Mouse (Mus musculus) intestine, postnatal 0 days (tissue): ENCODE data around the gene Ppp6c. TPM values are rescaled to one million over a fixed set of nuclear protein-coding genes. Genes with fewer than 3 reads are reported as not detected.

Experiments used
- ATAC-seq: fragments of 200-750 bp; cut with Nextera tagmentation; 2 replicates; pipeline ENCODE4 v1.8.0; 2017; ENCODE audit warnings: mild to moderate bottlenecking, moderate TSS enrichment, moderate library complexity
- H3K27ac ChIP-seq: fragments of 300-500 bp; sonication (generic); 2 replicates; pipeline ENCODE4 v1.5.1; 2014; ENCODE audit warnings: mild to moderate bottlenecking, low read depth, low read length, moderate library complexity
- H3K27me3 ChIP-seq: fragments of 300-500 bp; sonication (generic); replicated peaks from 2 replicates; pipeline ENCODE4 v1.6.1; 2014; ENCODE audit warnings: low read length, mixed read lengths; ENCODE audit not compliant: control insufficient read depth, insufficient read depth
- H3K36me3 ChIP-seq: fragments of 300-500 bp; sonication (generic); 2 replicates; pipeline ENCODE4 v1.6.1; 2014; ENCODE audit warnings: mild to moderate bottlenecking, moderate library complexity; ENCODE audit not compliant: control insufficient read depth, insufficient read depth
- H3K4me1 ChIP-seq: fragments of 300-500 bp; sonication (generic); replicated peaks from 2 replicates; pipeline ENCODE4 v1.6.1; 2014; ENCODE audit warnings: antibody characterized with exemption, low read length, mixed read lengths; ENCODE audit not compliant: control insufficient read depth, insufficient read depth
- H3K4me2 ChIP-seq: fragments of 300-500 bp; sonication (generic); replicated peaks from 2 replicates; pipeline ENCODE4 v1.6.1; 2014; ENCODE audit warnings: low read depth, mild to moderate bottlenecking, moderate library complexity
- H3K4me3 ChIP-seq: fragments of 300-500 bp; sonication (generic); 2 replicates; pipeline ENCODE4 v1.5.1; 2014; ENCODE audit warnings: low read depth, low read length
- H3K9ac ChIP-seq: fragments of 300-500 bp; sonication (generic); 2 replicates; pipeline ENCODE4 v1.6.1; 2014; ENCODE audit warnings: mild to moderate bottlenecking, low read depth, low read length
- H3K9me3 ChIP-seq: fragments of 300-500 bp; sonication (generic); 2 replicates; pipeline ENCODE4 v1.6.1; 2016; ENCODE audit warnings: mixed run types; ENCODE audit not compliant: control insufficient read depth
- CTCF ChIP-seq: sonication (generic); IDR thresholded peaks from 2 replicates; pipeline ENCODE4 v1.5.1; 2016; ENCODE audit warnings: low read depth, mild to moderate bottlenecking, control low read depth, antibody characterized with exemption, moderate library complexity
- WGBS: fragments of 180-500 bp; shearing (Covaris S2); extraction: QIAGEN DNeasy Blood & Tissue Kit; methylation state at CpG from one replicate; pipeline ENCODE4 v1.1.7; 2014; 5-methylcytosine and 5-hydroxymethylcytosine counted together
- polyA plus RNA-seq: library from polyadenylated mRNA; unstranded; fragments of >200 nt; fragmentation: Nextera tagmentation; extraction: Ambion mirVana; gene quantifications from 2 replicates; pipeline ENCODE4 v1.2.1, GENCODE M21; 2015

Gene Ppp6c
- polyA plus RNA-seq, 1 experiment from 2014 or later: 54.5 TPM

- ATAC-seq: no peak
- H3K4me3 ChIP-seq: peak overlapping the region; percentile 84; the same call in 1 of the 2 replicates
- H3K27ac ChIP-seq: no peak overlapping the region
These were observed 1.6 kb downstream of the Ppp6c start for GRCm38 (mm10) chr2:39224621-39225020.

GRCm38 (mm10) chr2:39220010-39220409 is 6.2 kb downstream of the Ppp6c start:
- WGBS: 95% methylated on average over 6 of the region's 6 CpGs
- no peaks in the 10 kb centered on the region for H3K4me1 ChIP-seq
- H3K9ac ChIP-seq: no peak overlapping the region
- no peaks in the 10 kb centered on the region for H3K9me3 ChIP-seq
- no peak for TF ChIP-seq CTCF
- no peak overlapping the region for H3K4me2 ChIP-seq
- no peak for ATAC-seq
- no peak overlapping the region for H3K27ac ChIP-seq
- H3K36me3 ChIP-seq: no peaks in the 10 kb centered on the region
- H3K4me3 ChIP-seq: no peak overlapping the region
- no peaks in the 10 kb centered on the region for H3K27me3 ChIP-seq

More at GRCm38 (mm10) chr2:39224621-39225020, 1.6 kb downstream of the Ppp6c start:
- H3K9ac ChIP-seq: no peak overlapping the region
- H3K4me1 ChIP-seq: 0 out of 2 replicates have a peak, but pooled peaks cover 2% of the 10 kb centered on the region
- H3K9me3 ChIP-seq: no peaks in the 10 kb centered on the region
- H3K4me2 ChIP-seq: peak overlapping the region; percentile 65
- no peaks in the 10 kb centered on the region for H3K27me3 ChIP-seq
- no peaks in the 10 kb centered on the region for H3K36me3 ChIP-seq
- TF ChIP-seq CTCF: peak; percentile 47

GRCm38 (mm10) chr2:39219034-39219433 is 7.2 kb downstream of the Ppp6c start:
- no peaks in the 10 kb centered on the region for H3K27me3 ChIP-seq
- no peak for TF ChIP-seq CTCF
- no peak for ATAC-seq

GRCm38 (mm10) chr2:39217150-39217549 is 9.1 kb downstream of the Ppp6c start:
- ATAC-seq: no peak
- no peak for TF ChIP-seq CTCF
- WGBS: 93% methylated on average over 4 of the region's 4 CpGs
- H3K9me3 ChIP-seq: no peaks in the 10 kb centered on the region
- H3K36me3 ChIP-seq: no peaks in the 10 kb centered on the region
- no peaks in the 10 kb centered on the region for H3K4me1 ChIP-seq
- H3K9ac ChIP-seq: no peak overlapping the region
- H3K27me3 ChIP-seq: no peaks in the 10 kb centered on the region
- H3K4me2 ChIP-seq: no peak overlapping the region
- no peak overlapping the region for H3K4me3 ChIP-seq
- H3K27ac ChIP-seq: no peak overlapping the region

More at GRCm38 (mm10) chr2:39219034-39219433, 7.2 kb downstream of the Ppp6c start:
- H3K36me3 ChIP-seq: no peaks in the 10 kb centered on the region
- 72% methylated on average over 3 of the region's 3 CpGs for WGBS
- H3K27ac ChIP-seq: no peak overlapping the region
- H3K4me1 ChIP-seq: no peaks in the 10 kb centered on the region
- H3K9me3 ChIP-seq: no peaks in the 10 kb centered on the region
- no peak overlapping the region for H3K9ac ChIP-seq
- H3K4me2 ChIP-seq: no peak overlapping the region
- no peak overlapping the region for H3K4me3 ChIP-seq

- H3K4me3 ChIP-seq: no peak overlapping the region
- peaks cover 13% of the 10 kb centered on the region for H3K36me3 ChIP-seq
- ATAC-seq: no peak
- TF ChIP-seq CTCF: no peak
- H3K27ac ChIP-seq: no peak overlapping the region
- 83% methylated on average over 4 of the region's 4 CpGs for WGBS
- H3K9me3 ChIP-seq: no peaks in the 10 kb centered on the region
- no peaks in the 10 kb centered on the region for H3K4me1 ChIP-seq
- no peak overlapping the region for H3K4me2 ChIP-seq
- H3K27me3 ChIP-seq: no peaks in the 10 kb centered on the region
- H3K9ac ChIP-seq: no peak overlapping the region
These were observed 15.5 kb downstream of the Ppp6c start for GRCm38 (mm10) chr2:39210738-39211137.

- Histone ChIP-seq H3K27ac (no peak overlapping the region), H3K9me3 (no peaks in the 10 kb centered on the region), H3K4me2 (no peak overlapping the region), H3K36me3 (peaks cover 27% of the 10 kb centered on the region), H3K4me3 (no peak overlapping the region), H3K9ac (no peak overlapping the region), H3K27me3 (no peaks in the 10 kb centered on the region), H3K4me1 (no peaks in the 10 kb centered on the region)
- no peak for ATAC-seq
- 97% methylated on average over 2 of the region's 2 CpGs for WGBS
- no peak for TF ChIP-seq CTCF
These were observed 22.9 kb downstream of the Ppp6c start for GRCm38 (mm10) chr2:39203359-39203758.

GRCm38 (mm10) chr2:39194809-39195208 is 31.4 kb downstream of the Ppp6c start:
- no peaks in the 10 kb centered on the region for H3K4me1 ChIP-seq
- ATAC-seq: no peak
- 96% methylated on average over 2 of the region's 2 CpGs for WGBS
- TF ChIP-seq CTCF: no peak
- no peaks in the 10 kb centered on the region for H3K9me3 ChIP-seq
- no peak overlapping the region for H3K9ac ChIP-seq
- H3K4me2 ChIP-seq: no peak overlapping the region
- H3K27ac ChIP-seq: no peak overlapping the region
- H3K4me3 ChIP-seq: no peak overlapping the region
- peaks cover 23% of the 10 kb centered on the region for H3K36me3 ChIP-seq
- no peaks in the 10 kb centered on the region for H3K27me3 ChIP-seq
